Mouse (Mus musculus) heart, embryonic 10.5 days (tissue): Measurements from ENCODE around the gene Rsph6a. TPM values are rescaled to one million over a fixed set of nuclear protein-coding genes. Genes with fewer than 3 reads are reported as not detected.

Source experiments
- DNase-seq: peaks from one replicate; pipeline ENCODE4 v3.0.0-alpha.2; 2017; ENCODE audit warnings: low spot score
- H3K27ac ChIP-seq: fragments of 300-500 bp; sonication (generic); 2 replicates; pipeline ENCODE4 v1.5.1; 2016; ENCODE audit warnings: mild to moderate bottlenecking
- H3K27me3 ChIP-seq: fragments of 300-500 bp; sonication (generic); 2 replicates; pipeline ENCODE4 v1.6.1; 2016; ENCODE audit warnings: mild to moderate bottlenecking; ENCODE audit not compliant: poor library complexity, insufficient read depth, severe bottlenecking
- H3K36me3 ChIP-seq: fragments of 300-500 bp; sonication (generic); 2 replicates; pipeline ENCODE4 v1.6.1; 2016; ENCODE audit warnings: mild to moderate bottlenecking, moderate library complexity
- H3K4me1 ChIP-seq: fragments of 300-500 bp; sonication (generic); 2 replicates; pipeline ENCODE4 v1.6.1; 2016; ENCODE audit warnings: mild to moderate bottlenecking
- H3K4me3 ChIP-seq: fragments of 300-500 bp; sonication (generic); 2 replicates; pipeline ENCODE4 v1.5.1; 2016; ENCODE audit warnings: mild to moderate bottlenecking, moderate library complexity
- H3K9me3 ChIP-seq: fragments of 300-500 bp; sonication (generic); 2 replicates; pipeline ENCODE4 v1.6.1; 2016; ENCODE audit warnings: mild to moderate bottlenecking, moderate library complexity
- WGBS: fragments of 180-500 bp; shearing (Covaris S2); methylation state at CpG from one replicate; pipeline ENCODE4 v1.1.7; 2016; 5-methylcytosine and 5-hydroxymethylcytosine counted together
- polyA plus RNA-seq: library from polyadenylated mRNA; unstranded; fragments of >200 nt; fragmentation: Nextera tagmentation; extraction: Ambion mirVana; gene quantifications from 2 replicates; pipeline ENCODE4 v1.2.1, GENCODE M21; 2016

Rsph6a gene
- polyA plus RNA-seq, 1 experiment from 2014 or later: not detected

- Histone ChIP-seq H3K4me3 (no peak overlapping the region), H3K27me3 (no peaks in the 10 kb centered on the region), H3K9me3 (no peaks in the 10 kb centered on the region; the same call in 1 of the 2 replicates), H3K36me3 (peaks cover 17% of the 10 kb centered on the region; the same call in 1 of the 2 replicates), H3K4me1 (peaks cover 42% of the 10 kb centered on the region), H3K27ac (no peak overlapping the region)
- DNase-seq: no peak
These were observed 43.4 kb downstream of the Rsph6a start for GRCm38 (mm10) chr7:19097863-19098262.

- DNase-seq: no peak
- peaks cover 17% of the 10 kb centered on the region; the same call in 1 of the 2 replicates for H3K36me3 ChIP-seq
- no peak overlapping the region for H3K4me3 ChIP-seq
- H3K4me1 ChIP-seq: peaks cover 33% of the 10 kb centered on the region
- H3K27ac ChIP-seq: no peak overlapping the region
- WGBS: 71% methylated on average over 7 of the region's 7 CpGs
- no peaks in the 10 kb centered on the region for H3K27me3 ChIP-seq
- no peaks in the 10 kb centered on the region; the same call in 1 of the 2 replicates for H3K9me3 ChIP-seq
These were observed 44.3 kb downstream of the Rsph6a start for GRCm38 (mm10) chr7:19098811-19099210.

GRCm38 (mm10) chr7:19100290-19100689 lies 45.8 kb downstream of the Rsph6a start:
- Histone ChIP-seq H3K36me3 (peaks cover 17% of the 10 kb centered on the region; the same call in 1 of the 2 replicates), H3K27ac (no peak overlapping the region), H3K9me3 (no peaks in the 10 kb centered on the region; the same call in 1 of the 2 replicates), H3K27me3 (no peaks in the 10 kb centered on the region), H3K4me3 (no peak overlapping the region), H3K4me1 (peaks cover 25% of the 10 kb centered on the region)
- DNase-seq: no peak
- WGBS: 86% methylated on average over 1 of the region's 1 CpGs

GRCm38 (mm10) chr7:19103741-19104140 lies 49.3 kb downstream of the Rsph6a start:
- H3K4me1 ChIP-seq: peaks cover 12% of the 10 kb centered on the region; the same call in 1 of the 2 replicates
- H3K9me3 ChIP-seq: no peaks in the 10 kb centered on the region; the same call in 1 of the 2 replicates
- H3K36me3 ChIP-seq: 0 out of 2 replicates have a peak, but pooled peaks cover 4% of the 10 kb centered on the region
- DNase-seq: no peak
- H3K27ac ChIP-seq: no peak overlapping the region
- H3K27me3 ChIP-seq: no peaks in the 10 kb centered on the region
- no peak overlapping the region for H3K4me3 ChIP-seq

- 72% methylated on average over 2 of the region's 2 CpGs for WGBS
- no peak for DNase-seq
These were observed 50.0 kb downstream of the Rsph6a start for GRCm38 (mm10) chr7:19104486-19104885.

GRCm38 (mm10) chr7:19107436-19107835 lies 52.9 kb downstream of the Rsph6a start:
- H3K4me1 ChIP-seq: peaks cover 10% of the 10 kb centered on the region; the same call in 1 of the 2 replicates
- H3K4me3 ChIP-seq: no peak overlapping the region
- H3K27ac ChIP-seq: no peak overlapping the region
- DNase-seq: no peak
- H3K36me3 ChIP-seq: 0 out of 2 replicates have a peak, but pooled peaks cover 4% of the 10 kb centered on the region
- no peaks in the 10 kb centered on the region; the same call in 1 of the 2 replicates for H3K9me3 ChIP-seq
- WGBS: 54% methylated on average over 3 of the region's 3 CpGs
- no peaks in the 10 kb centered on the region for H3K27me3 ChIP-seq

More at GRCm38 (mm10) chr7:19104486-19104885, 50.0 kb downstream of the Rsph6a start:
- H3K4me3 ChIP-seq: no peak overlapping the region
- H3K4me1 ChIP-seq: peaks cover 10% of the 10 kb centered on the region; the same call in 1 of the 2 replicates
- 0 out of 2 replicates have a peak, but pooled peaks cover 4% of the 10 kb centered on the region for H3K36me3 ChIP-seq
- no peaks in the 10 kb centered on the region; the same call in 1 of the 2 replicates for H3K9me3 ChIP-seq
- no peak overlapping the region for H3K27ac ChIP-seq
- H3K27me3 ChIP-seq: no peaks in the 10 kb centered on the region

- DNase-seq: no peak
- Histone ChIP-seq H3K4me3 (no peak overlapping the region), H3K9me3 (no peaks in the 10 kb centered on the region), H3K4me1 (peaks cover 10% of the 10 kb centered on the region; the same call in 1 of the 2 replicates), H3K27me3 (no peaks in the 10 kb centered on the region), H3K36me3 (no peaks in the 10 kb centered on the region), H3K27ac (no peak overlapping the region)
- WGBS: 72% methylated on average over 1 of the region's 1 CpGs
These were observed 55.1 kb downstream of the Rsph6a start for GRCm38 (mm10) chr7:19109565-19109964.

- peak within 1 kb of the TSS; percentile 78 for H3K27ac ChIP-seq
- 0 out of 2 replicates have a peak, but pooled peaks cover 4% of the 10 kb centered on the region for H3K27me3 ChIP-seq
- peaks cover 23% of the 10 kb centered on the region for H3K4me1 ChIP-seq
- DNase-seq: peak; percentile 88
- peak within 1 kb of the TSS; percentile 49 for H3K4me3 ChIP-seq
- 19% methylated on average over 64 of the region's 64 CpGs for WGBS
- no peaks in the 10 kb centered on the region; the same call in 1 of the 2 replicates for H3K9me3 ChIP-seq
- no peaks in the 10 kb centered on the region; the same call in 1 of the 2 replicates for H3K36me3 ChIP-seq
These were observed 63.7 kb downstream of the Rsph6a start, which contains the start of gene Gm4969 for GRCm38 (mm10) chr7:19118028-19118771. TSS of gene Gm4969 (minus strand) at chr7:19118368.

- WGBS: 86% methylated on average over 8 of the region's 8 CpGs
- Histone ChIP-seq H3K36me3 (no peaks in the 10 kb centered on the region; the same call in 1 of the 2 replicates), H3K27ac (0 out of 2 replicates have a peak overlapping the region, but pooled peaks have one; percentile 49)
These were observed 64.6 kb downstream of the Rsph6a start for GRCm38 (mm10) chr7:19119083-19119482.

GRCm38 (mm10) chr7:19119631-19120429 lies 65.3 kb downstream of the Rsph6a start, which contains the start of gene Fbxo46:
TSS of gene Fbxo46 (plus strand) at chr7:19119859.
- Histone ChIP-seq H3K36me3 (no peaks in the 10 kb centered on the region; the same call in 1 of the 2 replicates), H3K4me3 (peak within 1 kb of the TSS; percentile 85), H3K27ac (peak within 1 kb of the TSS; percentile 89), H3K9me3 (no peaks in the 10 kb centered on the region; the same call in 1 of the 2 replicates), H3K27me3 (0 out of 2 replicates have a peak, but pooled peaks cover 4% of the 10 kb centered on the region), H3K4me1 (peaks cover 23% of the 10 kb centered on the region)
- 2% methylated on average over 34 of the region's 34 CpGs for WGBS
- DNase-seq: peak; percentile 98

More at GRCm38 (mm10) chr7:19119083-19119482, 64.6 kb downstream of the Rsph6a start:
- DNase-seq: no peak
- H3K4me1 ChIP-seq: peaks cover 23% of the 10 kb centered on the region
- H3K4me3 ChIP-seq: peak overlapping the region; percentile 85; the same call in 1 of the 2 replicates
- H3K9me3 ChIP-seq: no peaks in the 10 kb centered on the region; the same call in 1 of the 2 replicates
- 0 out of 2 replicates have a peak, but pooled peaks cover 4% of the 10 kb centered on the region for H3K27me3 ChIP-seq

- no peak overlapping the region for H3K27ac ChIP-seq
- peaks cover 6% of the 10 kb centered on the region; the same call in 1 of the 2 replicates for H3K36me3 ChIP-seq
- H3K4me3 ChIP-seq: no peak overlapping the region
- 0 out of 2 replicates have a peak, but pooled peaks cover 4% of the 10 kb centered on the region for H3K27me3 ChIP-seq
- H3K4me1 ChIP-seq: peaks cover 23% of the 10 kb centered on the region
- H3K9me3 ChIP-seq: no peaks in the 10 kb centered on the region; the same call in 1 of the 2 replicates
- DNase-seq: no peak
- WGBS: 93% methylated on average over 4 of the region's 4 CpGs
These were observed 67.2 kb downstream of the Rsph6a start for GRCm38 (mm10) chr7:19121686-19122085.
